Mouse (Mus musculus): ENCODE data around the gene Pitx1.

Gene Pitx1

GRCm38 (mm10) chr13:55836142-55836625, at the start of gene Pitx1:
Gene Pitx1 (minus strand): TSS chr13:55836192.
- in situ Hi-C loops (cut with MboI; ENCODE audit: low sequenced_read_pairs) = no loop called here

GRCm38 (mm10) chr13:55881431-55882202, 45.6 kb upstream of the Pitx1 start:
- in situ Hi-C loops (cut with MboI; ENCODE audit: low sequenced_read_pairs) = no loop called here

GRCm38 (mm10) chr13:55878353-55878752, 42.4 kb upstream of the Pitx1 start:
- in situ Hi-C loops (cut with MboI; ENCODE audit: low sequenced_read_pairs) = no loop called here

GRCm38 (mm10) chr13:55871410-55871809, 35.4 kb upstream of the Pitx1 start:
- in situ Hi-C loops (cut with MboI; ENCODE audit: low sequenced_read_pairs) = no loop called here

GRCm38 (mm10) chr13:55870001-55870400, 34.0 kb upstream of the Pitx1 start:
- in situ Hi-C loops (cut with MboI; ENCODE audit: low sequenced_read_pairs) = no loop called here

GRCm38 (mm10) chr13:55867540-55868103, 31.6 kb upstream of the Pitx1 start:
- in situ Hi-C loops (cut with MboI; ENCODE audit: low sequenced_read_pairs) = no loop called here

GRCm38 (mm10) chr13:55860483-55860882, 24.5 kb upstream of the Pitx1 start:
- in situ Hi-C loops (cut with MboI; ENCODE audit: low sequenced_read_pairs) = no loop called here

- in situ Hi-C loops (cut with MboI; ENCODE audit: low sequenced_read_pairs) = no loop called here
Measured at GRCm38 (mm10) chr13:55858463-55858862, 22.5 kb upstream of the Pitx1 start.

GRCm38 (mm10) chr13:55855793-55856192, 19.8 kb upstream of the Pitx1 start:
- in situ Hi-C loops (cut with MboI; ENCODE audit: low sequenced_read_pairs) = no loop called here

GRCm38 (mm10) chr13:55852205-55852604, 16.2 kb upstream of the Pitx1 start:
- in situ Hi-C loops (cut with MboI; ENCODE audit: low sequenced_read_pairs) = no loop called here

- in situ Hi-C loops (cut with MboI; ENCODE audit: low sequenced_read_pairs) = no loop called here
Measured at GRCm38 (mm10) chr13:55850726-55851125, 14.7 kb upstream of the Pitx1 start.

GRCm38 (mm10) chr13:55848604-55849190, 12.7 kb upstream of the Pitx1 start:
- in situ Hi-C loops (cut with MboI; ENCODE audit: low sequenced_read_pairs) = no loop called here

GRCm38 (mm10) chr13:55847805-55848204, 11.8 kb upstream of the Pitx1 start:
- in situ Hi-C loops (cut with MboI; ENCODE audit: low sequenced_read_pairs) = no loop called here

GRCm38 (mm10) chr13:55843700-55844099, 7.7 kb upstream of the Pitx1 start:
- in situ Hi-C loops (cut with MboI; ENCODE audit: low sequenced_read_pairs) = no loop called here

GRCm38 (mm10) chr13:55840223-55840622, 4.2 kb upstream of the Pitx1 start:
- in situ Hi-C loops (cut with MboI; ENCODE audit: low sequenced_read_pairs) = no loop called here

- in situ Hi-C loops (cut with MboI; ENCODE audit: low sequenced_read_pairs) = no loop called here
Measured at GRCm38 (mm10) chr13:55836786-55837780, 1.1 kb upstream of the Pitx1 start.

GRCm38 (mm10) chr13:55835548-55836097, 369 bp downstream of the Pitx1 start:
- in situ Hi-C loops (cut with MboI; ENCODE audit: low sequenced_read_pairs) = no loop called here

GRCm38 (mm10) chr13:55834667-55835066, 1.3 kb downstream of the Pitx1 start:
- in situ Hi-C loops (cut with MboI; ENCODE audit: low sequenced_read_pairs) = no loop called here

GRCm38 (mm10) chr13:55833921-55834320, 2.1 kb downstream of the Pitx1 start:
- in situ Hi-C loops (cut with MboI; ENCODE audit: low sequenced_read_pairs) = no loop called here

- in situ Hi-C loops (cut with MboI; ENCODE audit: low sequenced_read_pairs) = no loop called here
Measured at GRCm38 (mm10) chr13:55832602-55833001, 3.4 kb downstream of the Pitx1 start.

All from CH12F3 (cell line).